Mouse (Mus musculus) v-Abl transformed pro-B cells (cell line): ENCODE measurements around the gene Atp11c.

ENCODE experiments used
- in situ Hi-C, 2 experiments: fragments of 400-800 bp; cut with MboI; formaldehyde crosslinking; loops; one replicate each; pipeline ENCODE4 v1.15.1; 2025; ENCODE audit not compliant: unreplicated experiment in 2 of 2

Atp11c gene

DNA sequence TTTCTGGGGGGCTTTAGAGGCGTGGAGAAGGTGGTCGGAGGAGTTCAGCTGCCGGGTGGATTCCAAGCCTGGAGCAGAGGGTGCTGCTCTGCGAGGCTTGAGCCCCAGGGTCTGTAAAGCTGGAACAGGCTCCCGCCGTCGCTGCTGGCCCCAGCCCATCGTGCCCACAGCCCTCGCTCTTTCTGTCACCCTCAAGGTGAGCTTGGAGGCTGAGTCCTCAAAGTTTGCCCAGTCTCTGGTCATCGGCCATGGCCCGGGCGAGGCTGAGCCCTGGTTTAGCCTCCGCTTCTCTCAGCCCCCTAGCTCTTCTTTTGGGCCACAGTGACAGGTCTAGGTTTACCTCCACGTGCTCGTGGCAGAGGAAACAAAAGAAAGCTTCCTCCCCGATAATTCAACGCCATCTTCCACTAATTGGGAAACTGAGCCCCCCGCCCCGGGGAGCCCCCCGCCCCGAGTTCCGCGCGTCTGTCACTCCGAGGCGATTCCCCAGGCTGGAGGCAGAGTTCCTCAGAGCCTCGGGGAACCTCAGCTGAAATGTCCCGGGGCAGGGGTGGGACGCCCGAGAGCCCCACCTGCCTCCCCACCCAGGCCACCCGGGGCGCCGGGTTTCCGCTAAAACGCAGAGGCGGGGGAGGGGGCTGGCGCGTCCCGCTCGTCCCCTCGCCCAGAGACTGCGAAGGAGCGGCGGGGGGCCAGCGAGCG is 189.3 kb downstream of the Atp11c start:
- in situ Hi-C loops, result loop anchor here (10.0 to 25.0 kb wide), 4 partner anchors 398 to 1208 kb away; no protein-coding TSS in a partner anchor

DNA sequence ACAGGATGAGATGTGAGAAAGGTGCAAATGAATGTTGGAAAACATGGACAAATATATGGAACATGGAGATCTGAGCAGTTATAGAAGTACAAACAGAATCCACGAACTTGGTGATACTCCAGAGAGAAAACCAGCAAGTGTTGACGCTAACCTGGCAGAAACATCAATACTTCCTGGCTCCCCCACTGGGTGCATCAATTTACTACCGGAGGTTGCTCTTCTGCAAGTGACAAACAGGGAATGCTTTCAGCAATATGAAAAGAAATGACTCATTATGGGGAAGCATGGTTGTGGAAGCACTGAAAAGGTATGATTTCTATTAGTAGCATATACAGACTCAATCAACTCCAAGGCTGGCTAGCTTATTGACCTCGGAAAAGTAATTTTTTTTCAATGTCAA is 198.2 kb downstream of the Atp11c start:
- in situ Hi-C loops, result no loop called here

DNA sequence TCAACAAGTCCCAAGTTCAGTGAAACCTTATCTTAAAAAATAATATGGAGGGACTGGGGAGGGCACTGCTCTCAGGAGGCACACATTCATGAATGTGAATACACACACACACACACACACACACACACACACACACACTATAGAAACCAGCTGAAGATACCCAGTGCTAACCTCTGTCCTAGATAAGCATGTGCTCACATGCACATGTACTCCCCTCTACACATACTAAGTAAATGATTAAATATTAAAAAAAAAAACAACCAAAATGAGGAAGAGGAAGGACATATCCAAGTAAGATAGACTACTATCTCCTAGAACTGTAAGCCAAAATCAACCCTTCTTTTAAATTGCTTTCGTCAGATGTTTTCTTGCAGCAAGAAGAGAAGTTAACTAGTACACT is 205.6 kb downstream of the Atp11c start:
- in situ Hi-C loops, result no loop called here

DNA sequence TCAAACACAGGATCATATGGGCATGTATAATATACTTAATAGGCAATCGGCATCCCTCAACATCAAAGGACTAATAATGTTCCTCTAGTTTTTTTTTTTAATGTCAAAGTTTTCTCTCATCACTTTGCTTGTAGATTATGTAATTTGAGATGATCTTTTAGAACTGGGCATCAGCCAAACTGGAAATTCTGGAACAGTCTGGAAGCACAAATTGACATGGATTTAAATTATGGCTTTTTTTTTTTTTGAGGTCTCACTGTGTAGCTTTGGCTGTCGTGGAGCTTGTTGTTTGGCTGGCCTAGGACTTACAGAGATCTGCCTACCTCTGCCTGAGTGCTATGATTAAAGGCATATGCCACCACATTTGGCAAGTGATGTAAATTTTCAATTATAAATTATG is 210.8 kb downstream of the Atp11c start:
- in situ Hi-C loops, result no loop called here

DNA sequence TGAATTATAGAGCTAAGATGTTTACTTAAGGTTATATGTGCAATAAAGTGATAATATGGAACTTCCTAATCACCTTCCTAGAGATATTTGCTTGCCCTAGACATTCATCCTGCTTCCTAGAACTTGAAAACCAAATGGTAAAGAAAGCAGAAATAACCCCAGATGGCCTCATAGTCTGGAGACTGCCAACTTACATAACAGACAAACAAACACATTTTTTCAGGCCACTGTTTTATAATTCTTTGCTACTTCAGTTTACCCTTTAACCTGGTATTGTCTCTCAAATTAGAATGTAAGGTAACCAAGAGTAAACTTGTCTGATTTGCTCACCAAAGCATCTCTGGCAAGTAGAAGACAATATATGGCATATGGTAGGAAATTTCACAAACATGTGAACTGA is 212.1 kb downstream of the Atp11c start:
- in situ Hi-C loops, result no loop called here

DNA sequence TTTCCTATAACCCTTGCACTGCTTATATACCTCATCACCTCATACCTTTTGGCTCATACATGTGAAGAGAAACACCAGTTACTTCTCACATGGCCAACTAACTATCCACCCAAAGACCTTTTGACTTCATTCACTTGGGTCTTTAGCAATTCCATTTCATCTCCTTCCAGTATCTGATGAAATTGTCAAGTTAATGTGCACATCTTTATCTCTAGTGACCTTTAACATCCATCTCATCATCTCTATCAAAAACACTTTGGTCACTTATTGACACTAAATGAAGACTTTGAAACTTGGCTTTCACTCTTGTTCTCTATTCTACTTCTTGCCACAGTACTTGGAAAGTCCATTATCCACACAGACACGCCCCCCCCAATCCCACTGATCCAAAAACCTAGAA is 243.8 kb downstream of the Atp11c start:
- in situ Hi-C loops, result no loop called here

DNA sequence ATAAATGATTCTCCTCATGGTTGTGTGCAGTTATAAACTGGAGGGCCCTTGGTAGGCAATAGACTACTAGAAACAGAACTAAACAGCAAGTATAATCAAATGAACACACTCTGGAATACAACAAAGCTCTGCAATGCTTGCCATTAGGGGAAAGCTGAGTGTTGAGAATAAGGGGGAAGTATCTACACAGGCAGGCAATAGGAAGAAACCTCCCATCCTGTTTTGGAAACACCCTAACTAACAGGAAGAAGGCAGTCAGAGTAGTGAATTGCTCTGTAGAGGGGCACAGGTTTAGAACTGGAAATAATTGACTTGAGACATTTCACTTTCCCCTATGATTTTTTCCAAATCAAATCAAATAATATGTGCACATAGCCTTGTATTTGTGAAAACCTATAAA is 247.1 kb downstream of the Atp11c start:
- in situ Hi-C loops, result no loop called here

DNA sequence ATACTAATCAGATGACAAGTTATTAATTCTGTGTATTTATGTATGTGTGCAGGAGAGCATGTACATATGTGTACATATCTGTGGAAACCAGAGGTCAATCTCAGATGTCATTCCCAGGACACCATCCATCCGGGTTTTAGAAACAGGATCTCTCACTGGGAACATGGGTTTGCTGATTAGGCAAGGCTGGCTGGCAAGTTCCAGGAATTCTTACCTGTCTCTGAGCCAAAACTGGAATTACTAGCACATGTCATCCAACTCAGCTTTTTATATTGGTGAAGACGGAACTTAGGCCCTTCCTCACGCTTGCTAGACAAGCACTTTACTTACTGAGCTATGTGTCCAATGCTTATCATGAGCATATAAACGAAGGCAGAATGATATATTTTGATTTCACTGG is 247.5 kb downstream of the Atp11c start:
- in situ Hi-C loops, result no loop called here

DNA sequence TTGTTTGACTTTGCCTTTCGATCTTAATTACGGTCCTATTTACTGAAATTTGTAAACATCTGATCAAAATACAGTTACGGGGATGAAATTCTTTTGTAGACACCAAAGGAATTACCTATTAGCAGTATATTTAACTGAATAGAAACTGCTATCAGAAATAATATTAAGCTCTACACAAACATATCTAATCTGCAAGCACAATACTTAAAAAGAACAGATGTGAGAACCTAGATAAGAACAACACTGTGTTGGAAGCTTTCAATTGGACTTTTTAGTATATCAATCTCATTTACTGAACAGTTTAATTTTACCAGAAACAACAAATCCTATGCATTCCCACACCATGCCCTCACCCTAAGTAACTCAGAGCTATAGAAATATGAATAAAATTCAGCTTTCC is 262.8 kb downstream of the Atp11c start:
- in situ Hi-C loops, result no loop called here

DNA sequence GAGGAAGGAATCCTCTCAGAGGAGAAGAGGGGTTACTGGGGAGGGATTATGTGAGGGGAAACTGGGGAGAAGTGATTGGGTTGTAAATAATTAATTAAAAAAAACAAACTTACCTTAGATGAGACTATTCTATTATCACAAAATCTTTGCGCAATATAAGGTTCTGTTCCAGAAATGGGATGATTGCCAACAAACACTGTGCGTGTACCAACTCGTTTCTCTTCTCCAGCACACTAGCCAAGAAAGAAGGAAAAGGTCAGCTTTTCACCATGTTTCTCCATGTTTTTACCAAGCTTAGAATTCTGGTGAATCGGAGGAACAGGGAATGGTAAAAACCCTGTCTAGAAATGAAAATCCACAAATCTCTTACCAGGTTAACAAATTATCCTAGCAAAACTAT is 271.2 kb downstream of the Atp11c start:
- in situ Hi-C loops, result no loop called here

DNA sequence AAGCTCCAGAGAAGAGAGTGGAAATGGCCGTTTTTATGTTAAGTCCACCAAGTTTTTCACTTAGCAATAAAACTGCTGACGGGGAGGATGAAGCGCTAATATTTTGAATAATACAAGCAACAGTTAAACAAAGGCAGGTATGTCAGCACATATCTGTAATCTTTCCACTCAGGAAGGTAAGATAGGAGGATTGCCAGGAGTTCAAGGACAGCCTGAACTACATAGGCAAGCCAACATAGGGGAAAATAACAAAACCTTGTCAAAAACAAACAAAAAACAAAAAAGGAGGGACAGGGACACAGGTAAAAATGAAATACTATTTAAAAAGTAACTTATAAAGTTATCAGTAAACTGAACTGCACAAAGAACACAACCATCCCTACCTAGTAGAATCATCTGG is 274.8 kb downstream of the Atp11c start:
- in situ Hi-C loops, result no loop called here

DNA sequence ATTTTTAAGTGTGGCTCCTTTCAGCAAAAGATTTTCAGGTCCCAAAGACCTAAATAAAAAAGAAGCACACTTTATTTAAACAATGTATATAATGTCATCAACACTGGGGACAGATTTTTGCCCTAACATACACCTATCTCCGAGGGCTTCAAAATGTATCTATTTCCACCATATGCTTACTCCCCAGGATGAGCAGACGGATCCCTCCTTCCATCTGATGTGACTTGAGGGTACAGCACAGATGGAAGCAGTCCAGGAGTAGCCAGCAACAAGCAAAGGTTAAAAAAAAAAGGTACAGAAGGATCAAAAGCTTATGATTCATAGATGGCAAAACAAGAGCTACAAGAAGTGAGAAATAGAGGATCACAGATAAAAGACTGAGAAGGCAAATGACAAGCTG is 300.2 kb downstream of the Atp11c start:
- in situ Hi-C loops, result no loop called here

DNA sequence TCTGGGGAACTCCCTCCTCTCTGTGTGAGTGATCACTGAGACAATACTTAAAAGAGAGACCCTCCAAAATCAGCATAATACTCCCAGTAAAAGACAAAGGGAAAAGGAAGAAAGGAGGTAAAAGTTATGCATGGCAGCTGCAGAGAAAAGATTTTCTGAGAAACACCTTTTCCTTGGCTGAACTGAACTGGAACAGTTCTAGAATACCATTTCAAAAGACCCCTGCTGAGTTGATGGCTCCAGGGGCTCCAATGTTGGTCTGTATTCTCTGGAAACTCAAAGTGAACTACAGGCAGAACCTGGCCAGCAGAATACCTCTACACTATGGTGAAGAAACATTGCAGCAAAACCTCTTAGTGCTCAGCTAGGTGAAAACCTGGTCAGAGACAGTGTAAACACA is 337.2 kb downstream of the Atp11c start:
- in situ Hi-C loops, result no loop called here

DNA sequence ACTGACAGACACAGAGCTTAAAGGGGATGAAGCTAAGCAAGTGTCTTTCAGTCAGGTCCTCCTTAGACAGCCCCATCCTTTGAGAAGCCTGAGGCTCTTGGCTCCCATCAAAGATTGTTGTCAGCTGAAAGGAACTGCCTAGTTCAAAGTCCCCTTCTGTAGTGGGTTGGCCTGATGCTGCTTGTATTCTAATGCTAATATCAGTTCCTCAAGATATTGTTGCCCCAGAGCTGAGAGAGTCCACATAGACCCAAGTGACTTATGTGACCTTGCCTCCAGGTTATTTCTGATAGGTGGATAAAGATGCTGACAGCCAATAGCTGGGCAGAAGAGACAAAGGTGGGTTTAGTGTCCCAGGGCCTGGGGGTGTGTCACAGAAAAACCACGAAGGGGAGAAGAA is 404.8 kb downstream of the Atp11c start:
- in situ Hi-C loops, result no loop called here

DNA sequence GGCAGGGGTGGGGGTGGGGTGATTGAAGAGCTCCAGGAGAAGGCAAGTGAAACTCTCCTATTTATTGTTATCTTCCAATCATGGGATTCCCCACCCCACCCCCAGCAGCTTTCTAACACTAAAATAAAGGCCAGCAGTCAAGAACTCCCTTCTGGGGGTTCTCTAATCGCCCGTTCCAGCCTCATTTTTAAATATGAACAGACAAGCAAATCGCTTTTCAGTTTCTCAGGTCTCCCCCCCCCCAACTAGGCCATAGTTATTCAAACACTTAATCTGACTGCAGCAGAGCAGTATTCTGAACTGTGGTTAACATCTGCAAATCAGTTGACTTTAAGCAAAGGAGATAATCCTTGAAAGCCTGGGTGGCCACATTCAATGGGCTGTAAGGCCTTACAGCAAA is 409.9 kb downstream of the Atp11c start:
- in situ Hi-C loops, result no loop called here

DNA sequence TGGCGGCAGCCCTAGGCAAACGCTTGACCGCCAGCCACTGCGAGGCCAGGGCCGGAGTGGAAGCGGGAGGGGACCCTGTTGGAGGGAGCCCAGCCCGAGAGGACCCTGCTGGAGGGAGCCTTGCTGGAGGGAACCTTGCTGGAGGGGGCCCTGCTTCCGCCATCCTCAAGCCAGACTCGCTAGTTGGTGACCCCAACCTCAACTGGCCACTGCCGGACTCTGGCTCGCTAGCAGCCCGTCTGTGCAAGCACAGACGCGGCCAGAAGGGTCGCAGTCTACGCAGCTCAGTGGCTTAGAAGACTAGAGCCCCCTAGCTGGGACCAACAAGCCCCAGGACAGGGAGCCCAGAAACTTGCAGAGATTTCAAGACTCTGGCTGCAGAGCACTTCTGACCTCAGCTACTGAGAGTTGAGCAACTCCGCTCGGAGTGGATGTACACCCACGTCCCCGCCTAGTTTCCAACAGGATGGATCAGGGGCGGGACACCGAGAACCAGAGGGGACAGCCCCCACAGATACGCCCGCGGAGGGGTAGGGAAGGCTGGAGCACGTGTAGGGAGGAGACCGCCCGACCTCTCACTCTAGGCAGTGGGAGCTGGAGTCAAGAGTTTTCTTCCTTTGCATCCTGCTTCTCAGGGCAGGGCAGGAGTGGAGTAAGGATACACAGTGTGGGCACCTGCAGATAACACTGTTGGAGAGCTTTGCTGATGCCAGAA is 413.6 kb downstream of the Atp11c start, which contains the start of gene Mcf2:
TSS of gene Mcf2 (minus strand) at position 346 of the 715 bp plus-strand sequence.
- in situ Hi-C loops, result no loop called here

DNA sequence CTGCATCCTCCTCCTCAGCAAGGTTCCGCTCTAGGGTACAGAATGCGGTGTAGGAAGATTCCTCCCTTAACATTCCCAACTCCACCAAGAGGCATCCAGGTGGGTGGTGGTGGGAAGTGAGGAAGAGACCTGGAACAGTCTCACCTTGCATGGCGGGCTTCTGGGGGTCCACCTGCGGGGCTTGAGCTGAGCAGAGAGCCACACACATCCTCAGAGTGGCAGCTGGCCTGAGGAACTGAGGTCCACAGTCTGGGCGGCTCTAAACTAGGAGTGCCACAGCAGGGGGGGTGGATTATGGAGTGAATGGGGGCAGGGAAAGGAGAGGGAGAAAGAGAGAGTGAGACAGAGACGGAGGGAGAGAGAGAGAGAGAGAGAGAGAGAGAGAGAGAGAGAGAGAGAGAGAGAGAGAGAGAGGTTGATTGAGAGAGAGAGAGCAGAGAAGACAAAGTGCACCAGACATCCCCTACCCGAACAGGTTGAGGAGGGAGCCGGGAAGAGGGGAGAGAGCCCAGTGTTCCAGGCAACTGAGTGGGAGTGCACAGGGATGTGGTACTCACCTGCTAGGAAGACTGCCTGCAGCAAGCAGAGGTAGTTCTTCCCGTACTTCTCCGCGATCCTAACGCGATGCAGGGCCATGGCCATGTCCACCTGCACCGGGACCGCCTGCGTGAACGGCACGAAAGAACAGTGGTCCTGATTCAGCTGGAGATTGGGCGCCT is 414.3 kb downstream of the Atp11c start:
- in situ Hi-C loops, result no loop called here
